Mouse (Mus musculus) E14TG2a.4 (cell line): ENCODE data around the gene Rexo1.

ENCODE experiments used
- H3K27me3 ChIP-seq: 2 replicates; pipeline ENCODE4 v1.6.1; 2014; ENCODE audit warnings: low read length, control low read depth; ENCODE audit not compliant: insufficient read depth
- H3K36me3 ChIP-seq: 2 replicates; pipeline ENCODE4 v1.6.1; 2014; ENCODE audit warnings: low read length, control low read depth; ENCODE audit not compliant: insufficient read depth
- H3K4me1 ChIP-seq: replicated peaks from 2 replicates; pipeline ENCODE4 v1.6.1; 2014; ENCODE audit warnings: low read depth, low read length, control low read depth
- H3K4me3 ChIP-seq: replicated peaks from 2 replicates; pipeline ENCODE4 v1.5.1; 2014; ENCODE audit warnings: mild to moderate bottlenecking, low read length
- H3K9me3 ChIP-seq: 2 replicates; pipeline ENCODE4 v1.6.1; 2014; ENCODE audit warnings: low read length, control low read depth
- CTCF ChIP-seq: conservative IDR thresholded peaks from 2 replicates; pipeline ENCODE4 v1.5.1; 2014; ENCODE audit warnings: low read length
- NANOG ChIP-seq: IDR thresholded peaks from 2 replicates; pipeline ENCODE4 v1.6.1; 2014; ENCODE audit warnings: borderline replicate concordance, low read length, mixed read lengths
- POU5F1 ChIP-seq: IDR thresholded peaks from 2 replicates; pipeline ENCODE4 v1.6.1; 2014; ENCODE audit warnings: low read length, borderline replicate concordance

The Rexo1 gene

DNA sequence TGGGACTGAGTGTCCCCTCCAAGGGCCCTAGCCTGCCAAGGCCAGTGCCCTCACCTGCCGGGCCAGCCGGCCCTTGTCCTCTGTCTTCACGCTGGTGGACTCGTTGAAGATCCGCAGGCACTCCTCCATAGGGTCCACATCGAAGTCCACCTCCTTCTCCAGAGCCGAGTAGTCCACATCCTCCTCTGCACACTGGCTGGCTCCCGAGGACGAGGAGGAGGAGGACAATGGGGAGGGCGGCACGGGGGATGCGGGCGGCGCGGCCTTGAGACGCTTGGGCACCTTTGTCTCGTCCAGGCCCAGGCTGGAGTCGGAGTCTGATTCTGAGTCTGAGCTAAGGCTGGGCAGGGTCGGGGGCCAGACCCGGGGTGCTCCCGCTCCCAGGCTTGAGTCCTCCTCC lies 12.1 kb downstream of the Rexo1 start:
- Histone ChIP-seq H3K9me3 (no peaks in the 10 kb centered on the region), H3K4me3 (peak overlapping the region; percentile 13; the same call in 1 of the 2 replicates), H3K27me3 (no peaks in the 10 kb centered on the region), H3K36me3 (peaks cover 83% of the 10 kb centered on the region), H3K4me1 (peaks cover 83% of the 10 kb centered on the region)
- TF ChIP-seq CTCF: no peak
- no peak for TF ChIP-seq POU5F1
- no peak for TF ChIP-seq NANOG

GRCm38 (mm10) chr10:80548428-80549006 lies 12.8 kb downstream of the Rexo1 start:
- H3K9me3 ChIP-seq: no peaks in the 10 kb centered on the region
- peaks cover 76% of the 10 kb centered on the region for H3K4me1 ChIP-seq
- TF ChIP-seq CTCF: peak; percentile 70
- TF ChIP-seq NANOG: no peak
- TF ChIP-seq POU5F1: no peak
- peaks cover 83% of the 10 kb centered on the region for H3K36me3 ChIP-seq
- peak overlapping the region; percentile 3; the same call in 1 of the 2 replicates for H3K4me3 ChIP-seq
- no peaks in the 10 kb centered on the region for H3K27me3 ChIP-seq

GRCm38 (mm10) chr10:80547539-80547938 lies 13.8 kb downstream of the Rexo1 start:
- Histone ChIP-seq H3K36me3 (peaks cover 84% of the 10 kb centered on the region), H3K9me3 (no peaks in the 10 kb centered on the region), H3K4me3 (no peak overlapping the region; the same call in 1 of the 2 replicates), H3K4me1 (peaks cover 71% of the 10 kb centered on the region), H3K27me3 (no peaks in the 10 kb centered on the region)
- TF ChIP-seq POU5F1 (no peak), CTCF (no peak), NANOG (no peak)

GRCm38 (mm10) chr10:80546945-80547344 lies 14.4 kb downstream of the Rexo1 start:
- Histone ChIP-seq H3K4me3 (no peak overlapping the region; the same call in 1 of the 2 replicates), H3K4me1 (peaks cover 68% of the 10 kb centered on the region)

GRCm38 (mm10) chr10:80545590-80545989 lies 15.8 kb downstream of the Rexo1 start:
- Histone ChIP-seq H3K27me3 (no peaks in the 10 kb centered on the region), H3K4me1 (peaks cover 67% of the 10 kb centered on the region), H3K36me3 (peaks cover 99% of the 10 kb centered on the region), H3K4me3 (no peak overlapping the region), H3K9me3 (no peaks in the 10 kb centered on the region)
- TF ChIP-seq CTCF: no peak
- TF ChIP-seq NANOG: no peak
- TF ChIP-seq POU5F1: no peak

More at GRCm38 (mm10) chr10:80546945-80547344, 14.4 kb downstream of the Rexo1 start:
- Histone ChIP-seq H3K9me3 (no peaks in the 10 kb centered on the region), H3K27me3 (no peaks in the 10 kb centered on the region), H3K36me3 (peaks cover 90% of the 10 kb centered on the region)
- TF ChIP-seq CTCF (no peak), NANOG (no peak), POU5F1 (no peak)

- no peaks in the 10 kb centered on the region for H3K9me3 ChIP-seq
- H3K36me3 ChIP-seq: peaks cover 85% of the 10 kb centered on the region
- peaks cover 63% of the 10 kb centered on the region for H3K4me1 ChIP-seq
- no peaks in the 10 kb centered on the region for H3K27me3 ChIP-seq
- no peak overlapping the region for H3K4me3 ChIP-seq
- TF ChIP-seq POU5F1: no peak
Observed at GRCm38 (mm10) chr10:80543873-80544272, 17.5 kb downstream of the Rexo1 start.

DNA sequence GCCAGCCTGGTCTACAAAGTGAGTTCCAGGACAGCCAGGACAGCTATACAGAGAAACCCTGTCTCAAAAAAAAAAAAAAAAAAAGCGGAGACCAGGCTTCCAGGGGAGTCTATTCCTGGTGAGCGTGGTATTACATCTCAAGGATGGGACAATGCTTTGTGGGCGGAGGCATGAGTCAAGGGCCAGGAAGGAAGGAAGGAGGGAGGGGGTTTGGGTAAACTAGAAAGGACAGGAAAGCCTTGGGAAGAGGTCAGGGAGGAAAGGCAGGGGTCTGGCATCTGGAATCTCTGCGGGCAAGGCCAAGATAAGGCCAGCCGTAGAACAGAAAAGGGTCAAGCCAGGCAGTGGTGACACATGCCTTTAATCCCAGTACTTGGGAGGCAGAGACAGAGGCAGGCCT lies 21.9 kb downstream of the Rexo1 start:
- no peak for TF ChIP-seq CTCF
- TF ChIP-seq POU5F1: no peak
- TF ChIP-seq NANOG: no peak
- no peaks in the 10 kb centered on the region for H3K9me3 ChIP-seq
- peaks cover 12% of the 10 kb centered on the region for H3K27me3 ChIP-seq
- peak overlapping the region; percentile 17; the same call in 1 of the 2 replicates for H3K4me3 ChIP-seq
- H3K4me1 ChIP-seq: peaks cover 58% of the 10 kb centered on the region
- H3K36me3 ChIP-seq: peaks cover 42% of the 10 kb centered on the region

DNA sequence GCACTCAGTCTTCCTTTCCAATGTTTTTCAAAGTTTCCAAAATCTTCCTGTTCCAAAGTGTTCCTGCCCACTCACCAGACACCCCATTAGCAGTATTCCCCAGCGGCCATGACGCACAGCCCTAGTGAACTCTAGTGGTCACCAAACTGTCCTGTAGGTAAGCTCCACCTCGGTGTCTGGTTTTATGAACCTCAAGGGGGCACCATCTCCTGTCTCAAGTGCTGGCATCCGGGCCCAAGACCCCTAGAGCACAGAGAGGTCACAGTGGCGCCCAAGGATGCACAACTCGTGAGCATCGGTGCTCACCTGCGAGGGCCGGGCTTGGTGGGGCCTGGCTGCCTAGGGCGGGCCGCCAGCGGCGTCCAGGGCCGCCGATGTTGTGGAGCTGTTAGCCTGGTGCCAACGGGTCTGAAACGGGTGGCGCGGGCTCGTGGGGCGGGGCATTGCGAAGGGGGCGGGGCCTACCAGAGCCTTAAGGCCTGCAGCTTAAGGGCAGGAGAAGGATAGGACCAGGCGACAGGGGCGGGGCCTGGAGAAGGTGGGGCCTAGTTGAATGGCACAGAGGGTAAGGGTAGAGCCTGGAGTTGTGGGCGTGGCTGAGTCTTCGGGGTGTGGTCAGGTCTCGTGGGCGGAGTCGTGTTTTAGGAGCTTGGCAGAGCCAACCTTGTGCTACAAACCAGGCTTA lies 22.5 kb downstream of the Rexo1 start, which contains the start of gene Atp8b3:
Gene Atp8b3, minus strand, starts transcription at position 415 of the 685 bp plus-strand sequence.
- Histone ChIP-seq H3K36me3 (peaks cover 36% of the 10 kb centered on the region), H3K4me1 (peaks cover 65% of the 10 kb centered on the region), H3K27me3 (peaks cover 12% of the 10 kb centered on the region), H3K9me3 (no peaks in the 10 kb centered on the region), H3K4me3 (peak within 1 kb of the TSS; percentile 82)
- TF ChIP-seq CTCF (peak; percentile 18; the same call in 1 of the 2 replicates), NANOG (no peak), POU5F1 (no peak)
